Mouse (Mus musculus) liver, embryonic 13.5 days (tissue): ENCODE measurements around the gene Inca1. TPM values are rescaled to one million over a fixed set of nuclear protein-coding genes. Genes with fewer than 3 reads are reported as not detected.

Experiments used
- ATAC-seq: fragments of 200-750 bp; cut with Nextera tagmentation; 2 replicates; pipeline ENCODE4 v1.8.0; 2017; ENCODE audit warnings: low read depth, mild to moderate bottlenecking, moderate number of reproducible peaks, moderate library complexity
- DNase-seq: peaks from one replicate; pipeline ENCODE4 v3.0.0; 2022
- H3K27ac ChIP-seq: fragments of 300-500 bp; sonication (generic); 2 replicates; pipeline ENCODE4 v1.5.1; 2015; ENCODE audit warnings: moderate library complexity, mild to moderate bottlenecking, inconsistent platforms
- H3K27me3 ChIP-seq: fragments of 300-500 bp; sonication (generic); 2 replicates; pipeline ENCODE4 v1.6.1; 2015; ENCODE audit warnings: mild to moderate bottlenecking, inconsistent platforms
- H3K36me3 ChIP-seq: fragments of 300-500 bp; sonication (generic); 2 replicates; pipeline ENCODE4 v1.6.1; 2015; ENCODE audit warnings: mild to moderate bottlenecking, inconsistent platforms
- H3K4me1 ChIP-seq: fragments of 300-500 bp; sonication (generic); replicated peaks from 2 replicates; pipeline ENCODE4 v1.6.1; 2015; ENCODE audit warnings: inconsistent platforms
- H3K4me2 ChIP-seq: fragments of 300-500 bp; sonication (generic); 2 replicates; pipeline ENCODE4 v1.6.1; 2015; ENCODE audit warnings: inconsistent platforms, mild to moderate bottlenecking, moderate library complexity
- H3K4me3 ChIP-seq: fragments of 300-500 bp; sonication (generic); replicated peaks from 2 replicates; pipeline ENCODE4 v1.5.1; 2015; ENCODE audit warnings: mild to moderate bottlenecking, inconsistent platforms
- H3K9ac ChIP-seq: fragments of 300-500 bp; sonication (generic); 2 replicates; pipeline ENCODE4 v1.6.1; 2015; ENCODE audit warnings: mild to moderate bottlenecking, inconsistent platforms
- H3K9me3 ChIP-seq: fragments of 300-500 bp; sonication (generic); replicated peaks from 2 replicates; pipeline ENCODE4 v1.6.1; 2016; ENCODE audit warnings: inconsistent platforms
- WGBS: fragments of 180-500 bp; shearing (Covaris S2); methylation state at CpG from one replicate; pipeline ENCODE4 v1.1.7; 2015; ENCODE audit not compliant: insufficient replicate concordance; 5-methylcytosine and 5-hydroxymethylcytosine counted together
- polyA plus RNA-seq: library from polyadenylated mRNA; unstranded; fragments of >200 nt; fragmentation: Nextera tagmentation; extraction: Ambion mirVana; gene quantifications from 2 replicates; pipeline ENCODE4 v1.2.1, GENCODE M21; 2015

Inca1 gene
- polyA plus RNA-seq, 1 experiment from 2014 or later, result 1.3 TPM

DNA sequence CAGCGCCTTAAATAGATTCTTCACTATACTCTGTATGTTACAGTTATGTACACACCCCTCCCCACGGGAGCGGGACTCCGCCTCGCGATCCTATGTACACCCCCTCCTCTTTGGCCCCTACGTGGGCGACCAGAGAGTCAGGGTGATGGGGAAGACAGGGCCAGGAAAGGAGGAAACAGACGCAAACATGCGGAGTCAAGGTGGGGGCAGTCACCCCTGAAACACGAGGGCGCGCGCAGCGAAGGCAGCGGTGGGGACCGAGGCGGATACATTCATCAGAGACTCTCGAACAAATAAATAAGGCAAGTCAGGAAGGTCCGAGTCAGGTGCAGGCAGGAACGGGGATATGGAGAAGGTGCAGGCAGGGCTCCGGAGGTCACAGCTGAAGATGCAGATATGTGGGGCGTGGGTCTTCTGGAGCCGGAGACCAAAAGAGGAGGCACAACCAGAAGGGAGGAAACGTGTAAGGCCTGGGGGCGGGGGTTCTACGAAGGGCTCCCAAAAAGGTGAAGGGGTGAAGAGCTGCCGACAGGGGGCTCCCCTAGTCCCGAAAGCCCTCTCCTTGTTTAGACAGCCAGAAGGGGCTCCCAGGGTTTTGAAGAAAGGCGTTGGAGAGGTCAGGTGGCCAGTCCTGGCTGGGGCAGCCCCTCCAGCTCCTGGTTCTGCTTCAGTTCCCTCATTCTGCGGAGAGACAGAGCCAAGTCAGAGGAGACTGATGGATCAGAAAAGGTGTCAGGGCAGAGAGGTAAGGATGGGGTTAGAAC is 30.2 kb downstream of the Inca1 start:
- WGBS, result 2% methylated on average over 31 of the region's 31 CpGs

GRCm38 (mm10) chr11:70668771-70669505 is 31.0 kb downstream of the Inca1 start, which contains the start of gene Spag7:
TSS of gene Spag7 (minus strand) at chr11:70669416.
- WGBS, result under 1% methylated on average over 44 of the region's 44 CpGs
- H3K9me3 ChIP-seq, result no peaks in the 10 kb centered on the region
- peak within 1 kb of the TSS; percentile 94 for H3K27ac ChIP-seq
- peak; percentile 97 for DNase-seq
- ATAC-seq, result peak; percentile 89
- peak within 1 kb of the TSS; percentile 91 for H3K9ac ChIP-seq
- peak within 1 kb of the TSS; percentile 79 for H3K4me3 ChIP-seq
- H3K4me1 ChIP-seq, result peaks cover 46% of the 10 kb centered on the region
- peaks cover 33% of the 10 kb centered on the region for H3K36me3 ChIP-seq
- no peaks in the 10 kb centered on the region for H3K27me3 ChIP-seq
- H3K4me2 ChIP-seq, result peak within 1 kb of the TSS; percentile 98

More for the DNA sequence above, 30.2 kb downstream of the Inca1 start:
- Histone ChIP-seq H3K27ac (peak overlapping the region; percentile 94), H3K9ac (peak overlapping the region; percentile 91), H3K27me3 (no peaks in the 10 kb centered on the region), H3K36me3 (peaks cover 32% of the 10 kb centered on the region), H3K4me1 (peaks cover 50% of the 10 kb centered on the region), H3K4me3 (peak overlapping the region; percentile 79), H3K9me3 (no peaks in the 10 kb centered on the region), H3K4me2 (peak overlapping the region; percentile 98)
- ATAC-seq, result peak; percentile 1; the same call in 1 of the 2 replicates
- DNase-seq, result peak; percentile 78

GRCm38 (mm10) chr11:70668335-70668770 is 31.6 kb downstream of the Inca1 start:
- H3K27me3 ChIP-seq, result no peaks in the 10 kb centered on the region
- WGBS, result under 1% methylated on average over 15 of the region's 15 CpGs
- peak overlapping the region; percentile 78 for H3K4me2 ChIP-seq
- peaks cover 46% of the 10 kb centered on the region for H3K4me1 ChIP-seq
- peak overlapping the region; percentile 92 for H3K27ac ChIP-seq
- H3K9me3 ChIP-seq, result no peaks in the 10 kb centered on the region
- peak overlapping the region; percentile 75 for H3K9ac ChIP-seq
- peak overlapping the region; percentile 79 for H3K4me3 ChIP-seq
- DNase-seq (no peak), ATAC-seq (peak; percentile 71)
- peaks cover 36% of the 10 kb centered on the region for H3K36me3 ChIP-seq

GRCm38 (mm10) chr11:70667271-70668150 is 32.4 kb downstream of the Inca1 start:
- Histone ChIP-seq H3K27ac (peak overlapping the region; percentile 92), H3K9ac (peak overlapping the region; percentile 75), H3K4me2 (peak overlapping the region; percentile 78), H3K27me3 (no peaks in the 10 kb centered on the region), H3K4me3 (peak overlapping the region; percentile 79), H3K36me3 (peaks cover 44% of the 10 kb centered on the region), H3K9me3 (no peaks in the 10 kb centered on the region), H3K4me1 (peaks cover 46% of the 10 kb centered on the region)
- DNase-seq (no peak), ATAC-seq (no peak)
- WGBS, result 62% methylated on average over 14 of the region's 14 CpGs

DNA sequence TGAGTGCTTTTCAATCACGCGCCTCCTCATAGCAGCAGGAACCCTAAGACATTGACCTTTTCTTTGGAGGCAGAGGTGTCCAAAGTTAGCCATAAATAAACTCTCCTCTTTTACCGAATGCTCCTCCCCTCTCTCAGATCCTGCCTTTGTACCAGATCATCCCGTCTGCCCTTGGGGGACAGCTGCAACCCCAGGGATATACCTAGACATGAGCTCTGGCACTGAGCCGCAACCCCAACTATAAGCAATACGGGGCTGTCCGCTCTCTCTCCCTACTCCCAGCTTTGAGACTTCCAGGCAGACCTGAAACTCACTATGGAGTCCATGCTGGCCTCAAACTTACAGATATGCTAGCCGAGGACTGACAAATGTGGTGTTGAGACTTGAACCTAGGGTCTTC is 33.3 kb downstream of the Inca1 start:
- Histone ChIP-seq H3K27me3 (no peaks in the 10 kb centered on the region), H3K9ac (no peak overlapping the region), H3K36me3 (peaks cover 50% of the 10 kb centered on the region), H3K4me2 (no peak overlapping the region), H3K4me3 (no peak overlapping the region), H3K4me1 (peaks cover 44% of the 10 kb centered on the region), H3K27ac (no peak overlapping the region), H3K9me3 (no peaks in the 10 kb centered on the region)
- no peak for ATAC-seq
- WGBS, result 86% methylated on average over 8 of the region's 8 CpGs
- no peak for DNase-seq

GRCm38 (mm10) chr11:70664741-70665140 is 35.2 kb downstream of the Inca1 start:
- Histone ChIP-seq H3K4me2 (no peak overlapping the region), H3K27me3 (no peaks in the 10 kb centered on the region), H3K4me1 (peaks cover 26% of the 10 kb centered on the region), H3K4me3 (no peak overlapping the region), H3K36me3 (peaks cover 52% of the 10 kb centered on the region), H3K27ac (no peak overlapping the region), H3K9me3 (no peaks in the 10 kb centered on the region), H3K9ac (no peak overlapping the region)
- WGBS, result 87% methylated on average over 9 of the region's 9 CpGs
- no peak for DNase-seq
- no peak for ATAC-seq

- WGBS, result 85% methylated on average over 6 of the region's 6 CpGs
- Histone ChIP-seq H3K36me3 (peaks cover 52% of the 10 kb centered on the region), H3K9me3 (no peaks in the 10 kb centered on the region), H3K27me3 (no peaks in the 10 kb centered on the region), H3K9ac (no peak overlapping the region), H3K4me1 (peaks cover 23% of the 10 kb centered on the region), H3K4me2 (no peak overlapping the region), H3K4me3 (no peak overlapping the region), H3K27ac (no peak overlapping the region)
- ATAC-seq (no peak), DNase-seq (no peak)
These were observed 36.0 kb downstream of the Inca1 start for GRCm38 (mm10) chr11:70663957-70664356.

- DNase-seq (no peak), ATAC-seq (no peak)
- Histone ChIP-seq H3K36me3 (peaks cover 52% of the 10 kb centered on the region), H3K9me3 (no peaks in the 10 kb centered on the region), H3K4me3 (no peak overlapping the region), H3K4me2 (no peak overlapping the region), H3K9ac (no peak overlapping the region), H3K27me3 (no peaks in the 10 kb centered on the region), H3K27ac (no peak overlapping the region), H3K4me1 (peaks cover 24% of the 10 kb centered on the region)
- 92% methylated on average over 8 of the region's 8 CpGs for WGBS
These were observed 36.9 kb downstream of the Inca1 start for GRCm38 (mm10) chr11:70663101-70663500.

DNA sequence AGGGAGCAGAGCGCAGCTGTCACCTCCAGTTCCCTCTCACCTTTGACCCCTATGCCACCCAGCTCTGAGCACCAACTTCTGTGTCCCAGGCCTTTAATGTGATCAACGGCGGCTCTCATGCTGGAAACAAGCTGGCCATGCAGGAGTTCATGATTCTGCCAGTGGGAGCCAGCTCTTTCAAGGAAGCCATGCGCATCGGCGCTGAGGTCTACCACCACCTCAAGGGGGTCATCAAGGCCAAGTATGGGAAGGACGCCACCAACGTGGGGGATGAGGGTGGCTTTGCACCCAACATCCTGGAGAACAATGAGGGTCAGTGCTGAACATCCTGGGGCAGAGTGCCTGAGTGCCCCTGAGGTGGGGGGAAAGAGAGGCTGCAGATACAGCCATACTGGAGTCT is 39.4 kb downstream of the Inca1 start:
- Histone ChIP-seq H3K9me3 (no peaks in the 10 kb centered on the region), H3K9ac (no peak overlapping the region), H3K27ac (no peak overlapping the region; the same call in 1 of the 2 replicates), H3K27me3 (no peaks in the 10 kb centered on the region), H3K36me3 (peaks cover 45% of the 10 kb centered on the region), H3K4me3 (no peak overlapping the region), H3K4me1 (peaks cover 28% of the 10 kb centered on the region), H3K4me2 (no peak overlapping the region)
- WGBS, result 82% methylated on average over 8 of the region's 8 CpGs
- DNase-seq, result no peak
- no peak for ATAC-seq

GRCm38 (mm10) chr11:70658942-70659341 is 41.0 kb downstream of the Inca1 start:
- H3K36me3 ChIP-seq, result peaks cover 32% of the 10 kb centered on the region
- peaks cover 34% of the 10 kb centered on the region for H3K4me1 ChIP-seq
- WGBS, result 73% methylated on average over 8 of the region's 8 CpGs
- no peaks in the 10 kb centered on the region for H3K9me3 ChIP-seq
- no peak overlapping the region for H3K27ac ChIP-seq
- no peak overlapping the region for H3K9ac ChIP-seq
- DNase-seq (no peak), ATAC-seq (no peak)
- H3K27me3 ChIP-seq, result no peaks in the 10 kb centered on the region
- no peak overlapping the region for H3K4me2 ChIP-seq
- H3K4me3 ChIP-seq, result no peak overlapping the region

- Histone ChIP-seq H3K9me3 (no peaks in the 10 kb centered on the region), H3K36me3 (peaks cover 28% of the 10 kb centered on the region), H3K27ac (no peak overlapping the region), H3K4me2 (no peak overlapping the region), H3K27me3 (no peaks in the 10 kb centered on the region), H3K9ac (no peak overlapping the region), H3K4me3 (no peak overlapping the region), H3K4me1 (peaks cover 34% of the 10 kb centered on the region)
- WGBS, result 74% methylated on average over 5 of the region's 5 CpGs
- DNase-seq, result no peak
- no peak for ATAC-seq
These were observed 41.4 kb downstream of the Inca1 start for GRCm38 (mm10) chr11:70658521-70658920.
